Mouse (Mus musculus) gastrocnemius, postnatal 4 days (tissue): ENCODE measurements around the gene Sumo1. TPM values are rescaled to one million over a fixed set of nuclear protein-coding genes. Genes with fewer than 3 reads are reported as not detected.
"Not testable (repeated sequence)": the region's sequence is repeated elsewhere in the genome, so short reads cannot be mapped to it uniquely, and the experiment has no call there.

Experiments
- DNase-seq, 2 experiments: peaks; one replicate each; pipeline ENCODE4 v3.0.0; 2021 to 2022; ENCODE audit warnings: low spot score in 2 of 2, mixed read lengths in 2 of 2
- total RNA-seq, 2 experiments: library from RNA; stranded (reverse); gene quantifications; 2 replicates each; pipeline ENCODE4 v1.2.3; 2021

Sumo1 gene
- total RNA-seq, 2 experiments from 2014 or later = 87.3 to 97.7 TPM

DNA sequence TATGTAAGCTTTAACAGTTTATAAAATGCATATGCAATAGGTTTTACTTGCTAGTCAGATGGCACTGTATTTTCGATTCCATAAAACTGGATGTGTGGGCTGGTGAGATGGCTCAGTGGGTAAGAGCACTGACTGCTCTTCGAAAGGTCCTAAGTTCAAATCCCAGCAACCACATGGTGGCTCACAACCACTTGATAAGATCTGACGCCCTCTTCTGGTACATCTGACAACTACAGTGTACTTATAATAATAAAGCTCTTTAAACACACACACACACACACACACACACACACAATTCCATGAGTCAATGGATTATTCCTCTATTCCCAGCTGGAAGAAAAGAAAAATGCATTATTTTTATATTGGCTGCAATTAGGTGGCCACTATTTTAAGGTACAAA is 32.3 kb downstream of the Sumo1 start:
- no peak for DNase-seq

DNA sequence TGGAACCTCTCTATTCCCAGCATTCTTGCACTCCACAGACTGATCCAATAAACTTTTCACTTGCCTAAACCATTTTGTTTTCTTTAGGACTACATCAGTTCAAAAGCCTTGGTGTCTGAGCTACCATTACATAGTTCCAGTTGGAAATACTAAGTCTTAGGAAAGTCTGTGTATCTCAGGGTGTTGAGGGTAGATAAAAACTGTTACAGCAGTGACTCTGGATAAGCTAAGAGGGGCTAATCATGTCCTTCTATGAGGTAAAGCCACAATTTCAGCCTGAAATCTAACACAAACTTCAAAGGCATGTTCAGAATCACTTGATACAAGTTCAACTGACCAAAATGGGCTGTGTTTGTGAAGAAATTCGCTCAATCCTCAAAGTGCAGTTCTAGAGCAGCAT is 34.3 kb downstream of the Sumo1 start:
- DNase-seq = no peak

DNA sequence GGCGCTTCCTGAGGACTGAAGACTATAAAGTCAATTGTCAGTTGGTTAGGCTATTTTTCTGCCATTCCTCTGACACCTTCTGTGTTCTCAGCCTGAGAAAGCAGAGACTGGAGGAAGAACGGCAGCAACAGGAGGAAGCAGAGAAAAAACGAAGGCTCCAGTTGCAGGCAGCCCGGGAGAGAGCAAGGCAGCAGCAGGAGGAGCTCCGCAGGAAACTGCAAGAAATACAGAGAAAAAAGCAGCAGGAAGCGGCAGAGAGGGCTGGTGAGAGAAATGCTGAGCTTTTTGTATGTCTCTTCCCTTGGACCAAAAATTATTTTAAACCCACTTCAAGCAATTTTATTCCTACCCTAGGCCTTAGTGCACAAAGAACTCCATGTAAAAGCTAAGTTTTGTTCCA is 37.6 kb downstream of the Sumo1 start:
- no peak for DNase-seq

DNA sequence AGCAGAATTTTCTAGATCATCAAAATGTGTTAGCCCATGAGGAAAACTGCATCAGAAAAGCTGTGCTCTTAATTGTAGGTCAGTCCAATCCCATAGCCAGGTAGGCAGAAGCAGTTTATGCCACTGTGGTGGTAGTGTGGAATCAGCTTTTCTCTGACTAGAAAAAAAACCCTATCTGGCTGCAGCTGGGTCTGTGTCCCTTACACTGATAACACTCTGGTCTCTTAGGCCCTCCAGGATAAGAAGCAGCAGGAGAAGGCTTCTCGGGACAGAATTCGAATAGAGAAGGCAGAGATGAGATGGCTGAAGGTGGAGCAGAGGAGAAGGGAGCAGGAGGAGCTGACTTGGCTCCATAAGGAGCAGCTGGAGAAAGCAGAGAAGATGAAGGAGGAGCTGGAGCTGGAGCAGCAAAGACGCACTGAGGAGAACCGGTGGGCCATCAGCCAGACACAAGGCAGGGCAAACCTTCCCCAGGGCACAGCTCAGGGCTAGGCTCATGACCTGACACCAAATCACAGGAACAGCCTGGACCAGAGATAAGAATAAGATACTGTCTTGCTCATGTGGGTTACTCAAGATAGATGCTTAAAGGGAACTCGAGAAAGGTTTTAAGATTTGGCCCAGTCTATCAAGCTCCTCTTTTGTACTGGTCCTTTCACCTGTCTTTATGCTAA is 38.5 kb downstream of the Sumo1 start:
- no peak for DNase-seq

DNA sequence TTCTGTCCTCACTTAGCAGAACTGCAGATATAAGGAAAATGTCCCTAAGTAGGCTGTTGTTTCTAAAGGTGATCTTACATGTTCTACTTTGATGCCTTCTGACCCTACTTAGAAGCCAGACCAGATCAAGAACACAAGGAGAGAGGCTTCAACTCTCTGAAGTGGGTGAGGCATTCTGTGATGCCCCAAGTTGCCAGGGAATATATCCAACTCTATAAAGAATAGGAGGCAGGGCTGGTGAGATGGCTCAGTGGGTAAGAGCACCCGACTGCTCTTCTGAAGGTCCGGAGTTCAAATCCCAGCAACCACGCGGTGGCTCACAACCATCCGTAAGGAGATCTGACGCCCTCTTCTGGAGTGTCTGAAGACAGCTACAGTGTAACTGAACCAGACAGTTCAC is 40.3 kb downstream of the Sumo1 start:
- DNase-seq = not testable (repeated sequence)

DNA sequence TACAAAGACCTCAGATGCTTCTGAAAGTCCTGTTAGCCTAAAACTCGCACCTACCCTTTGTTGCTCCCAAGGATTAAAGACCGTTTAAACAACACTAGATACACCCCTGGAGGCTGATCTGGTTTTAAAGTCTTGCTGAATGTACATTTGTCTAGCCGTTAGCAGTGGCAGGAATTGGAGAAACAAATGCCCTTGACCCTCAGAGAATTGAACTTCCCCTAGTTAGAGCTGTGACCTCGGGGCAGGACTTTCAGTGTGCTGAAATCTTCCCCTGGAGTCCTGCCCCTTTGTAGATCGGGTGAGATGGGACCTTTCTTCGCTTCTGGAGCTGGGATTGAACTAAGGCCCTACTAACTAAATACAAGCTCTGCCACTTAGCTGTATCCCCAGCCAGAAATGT is 41.4 kb downstream of the Sumo1 start:
- DNase-seq = no peak

DNA sequence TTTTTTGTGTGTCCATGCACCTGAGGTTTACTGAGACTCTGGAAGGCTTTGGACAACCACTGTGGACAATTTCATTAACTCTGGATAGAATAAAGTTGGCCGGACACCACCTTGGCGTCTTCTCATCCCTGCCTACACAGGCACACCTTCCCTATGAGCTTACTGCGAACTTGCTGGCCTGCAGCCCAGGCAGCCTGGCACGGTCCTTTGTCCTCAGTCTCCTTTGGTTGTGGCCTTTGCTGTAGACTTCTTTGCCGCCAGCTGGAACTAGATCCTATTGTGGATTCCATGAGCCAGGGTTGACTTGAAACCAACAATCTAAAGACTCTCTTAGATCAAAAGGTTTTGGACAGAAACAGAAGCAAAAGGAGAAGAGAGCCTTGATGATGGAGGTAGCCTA is 45.2 kb downstream of the Sumo1 start:
- DNase-seq = no peak

DNA sequence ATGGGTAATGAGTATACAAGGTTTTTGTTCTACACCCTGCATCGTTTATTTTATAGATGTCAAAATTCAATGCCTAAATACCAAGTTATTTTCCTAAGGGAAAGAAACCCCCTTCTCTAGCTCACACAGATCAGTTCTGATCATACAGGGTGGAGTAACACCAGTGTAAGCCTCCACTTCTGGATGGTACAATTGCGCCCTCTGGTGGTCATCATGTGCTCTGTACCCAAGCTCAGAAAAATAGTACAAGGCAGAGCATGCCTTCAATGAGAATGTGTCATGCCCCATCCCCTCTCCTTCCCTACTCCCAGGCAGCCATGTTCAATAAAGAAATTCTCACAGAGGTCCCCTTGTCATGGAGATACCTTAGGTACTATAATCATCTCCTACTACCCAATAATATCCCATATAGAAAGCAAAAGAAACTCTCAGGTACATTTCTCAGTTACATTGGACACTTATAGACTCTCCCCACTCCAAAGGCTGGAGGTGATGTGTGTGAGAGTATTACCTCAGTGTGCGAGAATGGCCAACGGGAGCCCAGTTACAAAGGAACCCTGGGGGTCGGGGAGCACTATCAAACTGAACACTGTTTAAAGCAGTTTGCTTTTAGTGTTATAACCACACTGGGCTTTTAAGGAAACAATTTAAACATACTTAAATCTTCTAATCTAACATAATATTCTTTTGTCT is 47.2 kb downstream of the Sumo1 start:
- peak; percentile 47 to 63 for DNase-seq

DNA sequence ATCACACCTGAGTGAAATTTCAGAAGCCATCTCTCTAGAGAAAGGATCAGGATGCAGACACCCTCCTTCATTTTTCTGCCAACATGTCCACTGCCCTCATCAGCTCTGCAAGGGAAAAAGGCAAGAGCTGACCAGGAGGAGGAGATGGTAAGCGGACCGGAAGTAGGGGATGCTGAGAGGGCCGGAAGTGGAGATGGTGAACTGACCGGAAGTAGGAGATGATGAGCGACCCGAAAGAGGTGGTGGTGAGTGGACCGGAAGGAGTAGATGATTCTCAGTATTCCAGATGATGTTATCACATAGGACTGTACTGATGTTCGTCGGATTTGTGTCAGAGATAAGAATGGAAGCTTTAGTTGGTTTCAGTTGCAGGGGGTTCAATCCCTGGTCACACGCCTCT is 51.4 kb downstream of the Sumo1 start:
- no peak for DNase-seq

DNA sequence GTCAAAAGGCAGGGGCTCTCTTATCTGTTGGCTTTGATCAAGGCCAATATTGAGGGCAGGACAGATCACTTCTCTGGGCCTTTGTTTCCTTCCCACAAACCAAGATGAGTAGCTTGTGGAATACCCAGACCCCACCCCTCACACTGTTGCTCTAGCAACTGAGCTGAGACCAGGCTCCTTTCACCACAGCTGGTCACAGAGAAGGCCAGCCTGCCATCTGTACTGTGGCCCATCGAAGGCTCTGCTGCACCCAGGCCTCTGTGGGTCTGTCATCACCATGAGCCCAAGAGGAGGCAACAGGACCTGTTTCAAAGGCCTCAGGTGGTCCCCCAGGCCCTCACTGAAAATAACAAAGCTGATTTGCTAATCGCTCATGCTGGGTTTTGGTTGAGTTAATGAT is 55.6 kb downstream of the Sumo1 start:
- no peak for DNase-seq

DNA sequence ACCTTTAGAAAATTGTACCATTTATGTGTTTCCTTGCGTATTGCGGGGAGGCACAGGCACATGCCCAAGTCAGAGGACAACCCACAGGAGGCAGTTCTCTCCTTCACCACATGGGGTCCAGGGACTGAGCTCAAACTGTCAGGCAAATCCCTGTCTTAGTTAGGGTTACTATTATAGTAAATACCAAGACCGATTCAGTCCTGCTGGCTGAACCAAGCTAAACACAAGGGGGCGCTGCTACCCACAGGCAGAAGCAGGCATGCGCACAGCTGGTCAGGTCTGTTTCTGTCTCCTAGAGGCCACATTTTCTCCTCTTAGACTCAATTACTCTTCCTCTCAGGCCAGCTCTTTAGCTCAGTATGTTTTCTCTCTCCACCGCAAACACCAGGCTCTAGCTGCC is 56.8 kb downstream of the Sumo1 start:
- peak; percentile 43 to 72 for DNase-seq

DNA sequence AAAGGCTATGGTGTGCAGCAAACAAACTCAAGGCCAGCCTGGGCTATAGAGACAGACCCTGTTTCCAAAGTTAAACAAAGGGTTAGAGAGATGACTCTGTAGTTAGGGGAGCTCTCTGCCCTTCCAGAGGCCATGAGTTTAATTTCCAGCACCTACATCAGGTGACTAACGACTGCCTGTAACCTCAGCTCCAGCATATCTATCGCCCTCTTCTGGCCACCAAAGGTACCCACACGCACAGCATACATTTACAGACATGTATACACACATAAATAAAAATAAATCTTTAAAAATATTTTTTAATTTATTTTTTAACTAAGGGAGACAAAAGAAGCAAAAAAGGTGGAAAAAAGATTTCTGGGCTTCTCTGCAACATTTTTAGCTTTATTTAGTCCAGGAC is 59.7 kb downstream of the Sumo1 start:
- DNase-seq = no peak

DNA sequence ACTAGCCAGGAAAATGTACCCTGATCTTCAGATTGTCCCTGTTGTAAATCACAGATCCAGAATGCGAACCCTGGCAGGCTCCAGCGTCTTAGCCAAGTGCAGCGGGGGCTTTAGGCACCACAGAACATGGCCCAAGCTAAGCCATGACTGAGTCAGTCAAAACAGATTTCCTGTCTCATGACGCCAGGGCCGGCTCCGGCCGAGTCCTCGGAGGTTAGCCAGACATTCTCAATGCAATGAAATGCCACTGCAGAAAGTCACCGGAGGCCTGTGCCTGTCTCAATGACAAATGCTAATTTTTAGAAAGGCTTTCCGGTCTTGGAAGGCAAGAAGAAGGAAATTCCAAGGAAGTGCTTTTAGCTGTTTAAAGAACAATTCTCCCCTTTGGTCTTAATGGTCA is 60.7 kb downstream of the Sumo1 start:
- DNase-seq = no peak

DNA sequence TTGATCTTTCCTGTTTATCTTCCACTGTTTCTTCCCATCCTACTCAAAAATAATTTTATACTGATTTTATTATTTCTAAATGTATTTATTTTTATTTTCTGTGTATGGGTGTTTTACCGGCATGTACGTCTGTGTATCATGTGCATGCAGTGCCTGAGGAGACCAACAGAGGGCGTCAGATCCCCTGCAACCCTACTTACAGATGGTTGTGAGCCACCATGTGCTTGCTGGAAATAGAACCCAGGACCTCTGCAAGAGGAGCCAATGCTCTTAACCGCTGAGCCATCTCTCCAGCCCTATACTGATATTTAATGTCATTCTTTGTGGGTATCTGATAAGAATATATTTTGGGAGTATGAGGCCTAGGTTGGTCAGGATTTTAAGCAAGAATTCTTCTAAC is 61.2 kb downstream of the Sumo1 start:
- no peak for DNase-seq

DNA sequence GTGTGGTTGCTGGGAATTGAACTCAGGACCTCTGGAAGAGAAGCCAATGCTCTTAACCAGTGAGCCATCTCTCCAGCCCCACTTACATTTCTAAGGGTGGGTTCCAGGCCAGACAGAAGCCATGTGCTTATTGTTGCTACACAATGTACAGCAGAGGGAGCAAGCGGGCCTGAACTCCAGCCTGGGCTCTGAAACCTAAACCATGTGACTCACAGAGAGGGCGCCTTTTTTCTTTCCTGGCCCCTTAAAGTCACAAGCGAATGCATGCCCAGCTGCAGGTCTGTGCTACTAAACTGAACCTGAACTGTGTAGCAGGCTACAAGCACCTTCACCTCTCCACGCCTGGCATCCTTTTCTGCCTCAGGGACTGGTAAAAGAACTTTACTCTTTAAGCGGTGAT is 61.7 kb downstream of the Sumo1 start:
- no peak for DNase-seq

DNA sequence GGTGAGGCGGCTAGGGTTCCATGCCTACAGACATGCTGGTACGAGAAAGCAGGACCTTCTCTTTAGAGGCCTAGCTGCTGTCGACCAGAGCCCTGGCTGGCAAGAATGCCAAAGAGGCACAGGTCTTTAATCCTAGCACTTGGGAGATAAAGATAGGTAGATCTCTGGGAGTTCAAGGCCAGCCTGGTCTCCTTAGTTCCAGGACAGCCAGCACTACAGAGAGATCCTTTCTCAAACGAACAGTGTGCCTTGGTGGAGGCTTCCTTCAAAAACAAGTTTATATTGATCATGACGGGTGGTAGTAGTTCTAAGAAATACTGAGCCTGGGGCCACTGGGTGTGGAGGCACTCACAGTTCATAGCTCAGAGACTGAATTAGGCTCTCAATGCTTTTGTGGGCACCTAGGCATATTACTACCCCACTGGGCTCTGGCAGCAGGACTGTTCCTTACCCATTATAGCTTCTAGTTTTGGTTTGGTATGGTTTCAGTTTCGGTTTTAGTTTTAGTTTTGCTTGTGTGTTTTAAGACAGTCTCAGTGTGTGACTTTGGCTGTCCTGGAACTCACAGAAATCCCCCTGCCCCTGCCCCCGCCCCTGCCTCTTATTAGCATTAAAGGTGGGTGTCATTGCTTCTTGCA is 62.4 kb downstream of the Sumo1 start:
- no peak for DNase-seq

DNA sequence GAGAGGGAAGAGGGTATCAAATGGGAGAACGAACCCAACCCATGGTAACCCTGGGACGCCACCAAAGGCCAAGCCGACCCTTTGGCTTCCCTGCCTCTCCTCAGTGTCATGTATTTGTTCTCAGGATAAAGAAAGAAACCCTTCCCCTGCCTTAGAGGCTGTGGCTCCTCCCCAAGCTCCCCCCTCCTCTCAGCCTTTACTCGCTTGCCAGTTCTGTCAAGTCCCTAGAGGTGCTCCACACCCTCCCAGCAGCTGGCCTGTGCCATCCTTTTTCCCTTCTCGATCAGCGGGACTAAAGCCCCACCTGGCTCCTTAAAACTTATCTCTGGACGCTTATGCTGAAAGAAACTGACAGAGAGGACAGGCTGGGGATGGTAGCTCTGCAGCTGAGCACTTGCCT is 63.6 kb downstream of the Sumo1 start:
- no peak for DNase-seq

DNA sequence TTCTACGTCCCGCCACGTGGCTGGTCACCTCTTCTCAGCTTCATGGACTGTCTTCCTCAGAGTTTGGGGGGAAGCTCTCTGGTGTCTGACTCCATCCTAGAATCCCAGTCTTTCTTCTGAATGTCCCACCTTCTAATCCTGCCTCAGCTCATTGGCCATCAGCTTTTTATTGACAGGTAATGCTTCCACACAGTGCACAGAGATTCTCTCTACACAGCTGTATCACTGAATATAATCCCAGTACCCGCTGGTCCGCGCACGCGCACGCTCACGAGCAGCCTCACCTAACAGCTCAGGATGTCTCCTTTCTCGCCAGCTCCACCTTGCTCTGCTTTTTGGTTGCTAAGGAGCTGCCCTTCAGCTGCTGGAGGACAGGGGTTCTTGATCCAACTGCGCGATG is 64.2 kb downstream of the Sumo1 start:
- DNase-seq = no peak

DNA sequence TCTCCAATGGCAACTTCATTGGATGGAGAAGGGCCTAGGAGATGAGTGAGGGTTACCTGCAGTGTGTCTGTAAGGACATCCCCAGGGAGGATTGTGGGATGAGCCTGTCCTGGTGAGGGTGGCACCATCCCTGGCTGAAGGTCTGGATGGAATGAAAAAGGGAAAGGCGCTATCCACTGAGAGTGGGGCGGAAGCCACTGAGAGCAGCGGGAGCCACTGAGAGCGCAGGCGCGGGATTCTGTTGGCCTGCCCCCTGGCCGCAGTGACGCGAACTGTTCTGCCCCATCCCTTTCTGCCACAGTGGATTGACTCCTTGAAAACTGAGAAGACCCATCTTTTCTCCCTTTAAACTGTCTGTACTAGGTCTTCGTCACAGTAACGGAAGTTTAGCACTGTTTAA is 66.7 kb downstream of the Sumo1 start:
- DNase-seq = no peak

DNA sequence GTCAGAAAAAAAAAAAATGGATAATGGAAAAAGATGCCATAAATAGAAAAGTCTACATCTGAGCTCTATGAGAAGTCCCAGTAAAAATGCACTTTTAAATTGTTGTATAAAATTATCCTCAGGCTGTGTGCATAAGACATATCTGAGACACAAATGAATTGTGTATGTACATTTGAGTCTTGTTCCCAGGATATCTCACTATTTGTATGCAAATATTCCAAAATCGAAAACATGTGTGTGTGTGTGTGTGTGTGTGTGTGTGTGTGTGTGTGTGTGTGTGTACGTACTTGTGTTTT is 67.3 kb downstream of the Sumo1 start:
- no peak for DNase-seq

DNA sequence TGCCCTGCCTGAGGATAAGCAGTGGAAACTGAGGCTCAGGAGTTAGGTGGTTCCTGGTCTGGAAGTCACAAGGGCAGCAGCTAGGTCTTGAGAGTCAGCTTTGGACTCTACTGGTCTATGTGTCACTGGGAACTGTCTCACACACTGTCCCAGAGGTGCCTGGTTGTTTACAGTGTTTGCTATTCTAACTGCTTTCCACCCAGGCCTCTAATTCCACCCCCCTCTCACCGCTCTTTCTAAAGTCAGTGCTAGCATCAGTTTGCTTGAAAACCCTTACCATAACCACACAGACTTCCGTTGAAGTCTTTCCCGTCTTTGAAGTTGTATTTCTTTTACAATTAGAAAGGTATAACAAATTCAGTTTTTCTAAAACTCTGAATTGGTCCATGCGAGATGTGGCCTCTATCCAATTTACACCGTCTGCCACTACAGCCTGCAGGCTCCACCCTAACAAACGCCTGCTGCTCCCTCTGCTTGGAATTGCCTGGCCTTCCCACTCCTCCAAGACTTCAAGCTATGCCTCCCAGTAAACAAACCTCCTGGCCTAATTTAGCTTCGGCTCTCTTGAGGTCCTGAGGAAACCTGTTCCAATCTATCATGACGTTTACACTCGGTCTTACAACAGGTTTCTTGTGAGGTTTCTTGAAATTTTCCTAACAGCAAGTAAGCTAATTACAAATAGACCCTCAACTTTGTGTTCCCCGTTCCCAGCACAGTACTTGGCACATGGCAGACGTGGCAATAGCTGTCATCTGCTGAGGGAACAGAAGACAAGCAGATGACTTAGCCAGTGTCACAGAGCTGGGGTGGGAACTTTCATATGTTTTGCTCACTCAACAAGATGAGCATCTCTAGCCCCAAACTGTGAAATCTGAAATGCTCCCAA is 67.9 kb downstream of the Sumo1 start:
- no peak for DNase-seq

DNA sequence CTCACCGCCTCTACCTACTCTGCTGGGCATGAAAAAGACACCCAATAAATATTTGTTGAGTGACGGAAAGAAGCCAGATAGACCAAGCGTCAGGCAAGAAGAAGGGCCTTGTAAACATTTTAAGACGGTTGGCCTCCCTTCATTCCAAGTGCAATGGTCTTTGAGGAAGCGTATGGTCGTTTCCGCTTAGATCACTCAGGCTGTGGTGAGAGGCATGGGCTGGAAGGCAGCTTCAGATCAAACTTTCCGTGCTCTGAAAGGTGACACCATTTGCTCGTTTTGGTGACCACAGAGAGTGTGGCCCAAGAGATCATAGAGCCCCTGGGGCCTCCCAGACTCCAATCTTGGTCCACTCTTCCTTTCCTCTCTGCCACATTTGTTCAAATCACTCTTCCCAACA is 75.0 kb downstream of the Sumo1 start:
- DNase-seq = no peak
